In the genomic region with DNA sequence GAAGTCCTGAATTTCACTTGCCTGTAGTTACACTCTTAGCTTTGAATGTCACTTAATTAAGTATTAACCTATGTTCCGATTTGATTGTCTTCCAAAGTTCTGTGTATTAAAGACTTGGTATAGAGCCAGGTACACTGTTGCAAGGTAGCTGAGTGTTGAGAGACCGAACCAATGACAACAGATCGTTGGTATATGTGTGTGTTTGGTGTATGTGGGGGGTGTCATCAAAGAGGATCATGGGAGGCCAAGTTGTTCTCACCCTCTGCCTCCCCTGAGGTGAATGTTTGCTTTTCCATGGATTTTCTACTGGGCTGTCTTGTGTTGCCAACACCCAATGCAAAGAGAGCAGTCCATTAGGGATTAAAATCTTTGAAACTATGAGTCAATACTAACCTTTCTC, we compare ENCODE assay signal across 26 mouse cellular contexts.
"Had no signal": no experiment of that assay in that cellular context is flagged by ENCODE, and none has a peak within 500 bp of the region (broad histone marks: within the 10 kb centered on the region; RNA-seq: fewer than 3 reads in every experiment).

No protein-coding gene starts in this region.

- H3K27ac ChIP-seq: gastrocnemius, adult 2 months; heart, adult 2 months; heart, embryonic 13.5 days; heart, embryonic 15.5 days; hindbrain, embryonic 13.5 days; hindbrain, embryonic 15.5 days; hindbrain, postnatal 0 days; kidney, embryonic 15.5 days; kidney, postnatal 0 days; limb, embryonic 13.5 days; limb, embryonic 15.5 days had no signal

- H3K27me3 ChIP-seq: heart, embryonic 13.5 days; heart, embryonic 15.5 days; hindbrain, embryonic 13.5 days; hindbrain, embryonic 15.5 days; kidney, embryonic 15.5 days; limb, embryonic 13.5 days; limb, embryonic 15.5 days had no signal

- H3K9me3 ChIP-seq: heart, embryonic 13.5 days; heart, embryonic 15.5 days; hindbrain, embryonic 13.5 days; hindbrain, embryonic 15.5 days; kidney, embryonic 15.5 days; limb, embryonic 13.5 days; limb, embryonic 15.5 days had no signal

- H3K4me1 ChIP-seq: hindbrain, embryonic 13.5 days; hindbrain, embryonic 15.5 days had no signal

- ATAC-seq: hindbrain, postnatal 0 days; intestine, embryonic 16.5 days had no signal

- DNase-seq: gastrocnemius, adult 2 months; gastrocnemius, postnatal 10 days; gastrocnemius, postnatal 25 days; heart, adult 11 months; heart, adult 2 months; heart, postnatal 14 days; heart, postnatal 36 days; kidney, adult 11 months; kidney, adult 2 months; kidney, adult 9 months; kidney, postnatal 14 days; kidney, postnatal 36 days; layer of hippocampus, adult 9-11 months; layer of hippocampus, postnatal 36 days; left cerebral cortex, postnatal 4 days had no signal

- H3K4me3 ChIP-seq: gastrocnemius, adult 2 months; heart, adult 2 months; heart, embryonic 13.5 days; heart, embryonic 15.5 days; hindbrain, embryonic 13.5 days; hindbrain, embryonic 15.5 days; kidney, embryonic 15.5 days; limb, embryonic 13.5 days; limb, embryonic 15.5 days had no signal

- H3K36me3 ChIP-seq: heart, embryonic 13.5 days; heart, embryonic 15.5 days; hindbrain, embryonic 13.5 days; hindbrain, embryonic 15.5 days; kidney, embryonic 15.5 days; limb, embryonic 13.5 days; limb, embryonic 15.5 days had no signal

- H3K9ac ChIP-seq: heart, embryonic 13.5 days; heart, embryonic 15.5 days; hindbrain, embryonic 13.5 days; hindbrain, embryonic 15.5 days; kidney, embryonic 15.5 days; limb, embryonic 13.5 days; limb, embryonic 15.5 days had no signal

- H3K4me2 ChIP-seq: heart, embryonic 11.5 days; heart, embryonic 13.5 days; heart, embryonic 15.5 days; hindbrain, embryonic 13.5 days; hindbrain, embryonic 15.5 days; kidney, embryonic 15.5 days; limb, embryonic 13.5 days; limb, embryonic 15.5 days had no signal
